Mouse (Mus musculus) hematopoietic stem cell, adult 5-6 weeks (primary cell): ENCODE measurements around the gene Isg20l2. TPM values are rescaled to one million over a fixed set of nuclear protein-coding genes. Genes with fewer than 3 reads are reported as not detected.
"Not testable (repeated sequence)": the region's sequence is repeated elsewhere in the genome, so short reads cannot be mapped to it uniquely, and the experiment has no call there.

Source experiments
- ATAC-seq, 2 experiments: fragments of 125-278 bp in 1 of 2; replicated peaks in 1 of 2; 2 replicates each; pipeline ENCODE4 v1.8.0; 2016 to 2017; ENCODE audit warnings: inconsistent platforms in 2 of 2, mild to moderate bottlenecking in 2 of 2, moderate number of reproducible peaks in 2 of 2, low read depth in 1 of 2, moderate TSS enrichment in 1 of 2; ENCODE audit not compliant: low FRiP score in 2 of 2, poor library complexity in 2 of 2, severe bottlenecking in 2 of 2, insufficient read depth in 1 of 2, low TSS enrichment in 1 of 2
- total RNA-seq: library from RNA; stranded (forward); fragments of 172-1452, 232-1000 nt; gene quantifications from 2 replicates; pipeline ENCODE4 v1.2.3, GENCODE M21; 2017

The Isg20l2 gene
- total RNA-seq, result 52.1 and 61.4 TPM in 2 replicates

- peak; percentile 89 to 95 for ATAC-seq
Measured at GRCm38 (mm10) chr3:87930078-87930795, at the start of gene Isg20l2, which contains the start of gene Rrnad1. Gene Isg20l2, plus strand, starts transcription at chr3:87930314. Gene Rrnad1, minus strand, starts transcription at chr3:87930717.

GRCm38 (mm10) chr3:87884291-87884690 lies 45.8 kb upstream of the Isg20l2 start:
- ATAC-seq, result no peak

- ATAC-seq, result 0 out of 4 replicates have a peak, but pooled peaks of 1 of the 2 experiments have one; percentile 11
Measured at GRCm38 (mm10) chr3:87884708-87885251, 45.3 kb upstream of the Isg20l2 start.

GRCm38 (mm10) chr3:87885281-87886003 lies 44.7 kb upstream of the Isg20l2 start, which contains the start of gene Prcc:
Gene Prcc, minus strand, starts transcription at chr3:87885608.
- ATAC-seq, result peak; percentile 97 to 98

GRCm38 (mm10) chr3:87886004-87886365 lies 44.1 kb upstream of the Isg20l2 start:
- ATAC-seq, result peak in 1 of 2 experiments; percentile 7; a peak in 1 of 4 replicates

GRCm38 (mm10) chr3:87886416-87886815 lies 43.7 kb upstream of the Isg20l2 start:
- no peak for ATAC-seq

GRCm38 (mm10) chr3:87887400-87887799 lies 42.7 kb upstream of the Isg20l2 start:
- not testable (repeated sequence) for ATAC-seq

- no peak for ATAC-seq
Measured at GRCm38 (mm10) chr3:87891481-87891880, 38.6 kb upstream of the Isg20l2 start.

- ATAC-seq, result no peak
Measured at GRCm38 (mm10) chr3:87893367-87893905, 36.7 kb upstream of the Isg20l2 start.

GRCm38 (mm10) chr3:87899266-87899665 lies 30.8 kb upstream of the Isg20l2 start:
- ATAC-seq, result no peak

- no peak for ATAC-seq
Measured at GRCm38 (mm10) chr3:87899776-87900175, 30.3 kb upstream of the Isg20l2 start.

GRCm38 (mm10) chr3:87901036-87901624 lies 29.0 kb upstream of the Isg20l2 start:
- ATAC-seq, result peak; percentile 74

- not testable (repeated sequence) for ATAC-seq
Measured at GRCm38 (mm10) chr3:87901959-87902358, 28.2 kb upstream of the Isg20l2 start.

- ATAC-seq, result no peak
Measured at GRCm38 (mm10) chr3:87903821-87904220, 26.3 kb upstream of the Isg20l2 start.

- ATAC-seq, result peak; percentile 83 to 84
Measured at GRCm38 (mm10) chr3:87905880-87906485, 24.1 kb upstream of the Isg20l2 start, which contains the start of gene Hdgf. Gene Hdgf, plus strand, starts transcription at chr3:87906321.

- no peak for ATAC-seq
Measured at GRCm38 (mm10) chr3:87906601-87906980, 23.5 kb upstream of the Isg20l2 start.
